Mouse (Mus musculus) stomach, postnatal 0 days (tissue): ENCODE measurements at regions not wholly inside any gene's neighbourhood (a gene's known extent, or its start where the extent isn't known, plus 50 kb on each side); places are given as distances from the start of the nearest gene placed in this dataset.
A peak's percentile ranks its signal among the peaks of the same experiment; 100 is the strongest.

Source experiments
- ATAC-seq: fragments of 200-750 bp; cut with Nextera tagmentation; 2 replicates; pipeline ENCODE4 v1.8.0; 2017; ENCODE audit not compliant: low FRiP score, low TSS enrichment
- DNase-seq: peaks from one replicate; pipeline ENCODE4 v3.0.0-alpha.2; 2016; ENCODE audit warnings: low spot score
- H3K27ac ChIP-seq: fragments of 300-500 bp; sonication (generic); replicated peaks from 2 replicates; pipeline ENCODE4 v1.5.1; 2014; ENCODE audit warnings: mild to moderate bottlenecking, control low read depth
- H3K27me3 ChIP-seq: fragments of 300-500 bp; sonication (generic); 2 replicates; pipeline ENCODE4 v1.6.1; 2014; ENCODE audit warnings: low read length; ENCODE audit not compliant: control insufficient read depth, insufficient read depth
- H3K36me3 ChIP-seq: fragments of 300-500 bp; sonication (generic); 2 replicates; pipeline ENCODE4 v1.6.1; 2014; ENCODE audit warnings: low read length, mixed read lengths; ENCODE audit not compliant: control insufficient read depth, insufficient read depth
- H3K4me1 ChIP-seq: fragments of 300-500 bp; sonication (generic); replicated peaks from 2 replicates; pipeline ENCODE4 v1.6.1; 2014; ENCODE audit warnings: antibody characterized with exemption; ENCODE audit not compliant: control insufficient read depth, insufficient read depth
- H3K4me2 ChIP-seq: fragments of 300-500 bp; sonication (generic); replicated peaks from 2 replicates; pipeline ENCODE4 v1.6.1; 2014; ENCODE audit warnings: low read depth, mild to moderate bottlenecking, control low read depth, moderate library complexity
- H3K4me3 ChIP-seq: fragments of 300-500 bp; sonication (generic); 2 replicates; pipeline ENCODE4 v1.5.1; 2014; ENCODE audit warnings: low read depth, low read length, control low read depth
- H3K9ac ChIP-seq: fragments of 300-500 bp; sonication (generic); 2 replicates; pipeline ENCODE4 v1.6.1; 2014; ENCODE audit warnings: mild to moderate bottlenecking, low read length, control low read depth, mixed read lengths
- H3K9me3 ChIP-seq: fragments of 300-500 bp; sonication (generic); 2 replicates; pipeline ENCODE4 v1.6.1; 2016; ENCODE audit warnings: low read length; ENCODE audit not compliant: control insufficient read depth
- CTCF ChIP-seq: IDR thresholded peaks from 2 replicates; pipeline ENCODE4 v1.5.1; 2016; ENCODE audit warnings: antibody characterized with exemption, low read depth, mild to moderate bottlenecking, moderate library complexity
- EP300 ChIP-seq: optimal IDR thresholded peaks from 2 replicates; pipeline ENCODE3; 2016; ENCODE audit warnings: antibody characterized with exemption
- WGBS: fragments of 180-500 bp; shearing (Covaris S2); extraction: QIAGEN DNeasy Blood & Tissue Kit; methylation state at CpG from one replicate; pipeline ENCODE4 v1.1.7; 2014; 5-methylcytosine and 5-hydroxymethylcytosine counted together

DNA sequence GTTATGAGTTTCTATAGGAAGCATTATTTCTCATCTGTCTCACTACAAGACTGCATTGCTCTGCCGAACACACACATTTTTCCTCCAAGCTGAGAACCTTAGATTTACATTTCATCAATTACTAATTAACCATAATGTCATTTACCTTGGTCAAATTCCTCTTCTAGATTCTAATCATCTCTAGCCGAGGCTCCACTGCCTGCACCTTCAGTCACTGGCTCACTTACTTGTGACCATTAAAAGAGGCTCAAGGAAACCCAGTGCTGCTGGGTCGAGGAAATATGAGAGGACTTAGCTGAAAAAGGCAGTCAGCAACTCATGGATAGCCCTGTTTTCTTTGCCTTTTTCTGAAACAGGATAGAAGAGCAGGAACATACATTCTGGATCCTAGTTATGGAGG lies 103.4 kb upstream of the Cited2 start:
- Histone ChIP-seq H3K27ac (no peak overlapping the region), H3K9me3 (no peaks in the 10 kb centered on the region), H3K27me3 (no peaks in the 10 kb centered on the region), H3K4me3 (no peak overlapping the region), H3K9ac (no peak overlapping the region), H3K4me1 (no peaks in the 10 kb centered on the region), H3K36me3 (no peaks in the 10 kb centered on the region), H3K4me2 (no peak overlapping the region)
- WGBS, result 53% methylated on average over 3 of the region's 3 CpGs
- ATAC-seq (no peak), DNase-seq (no peak)
- TF ChIP-seq EP300, result no peak
- TF ChIP-seq CTCF, result no peak

- no peaks in the 10 kb centered on the region for H3K36me3 ChIP-seq
- TF ChIP-seq CTCF, result no peak
- TF ChIP-seq EP300, result no peak
- no peak overlapping the region for H3K9ac ChIP-seq
- H3K9me3 ChIP-seq, result no peaks in the 10 kb centered on the region
- DNase-seq, result no peak
- no peak overlapping the region for H3K4me2 ChIP-seq
- no peak overlapping the region for H3K4me3 ChIP-seq
- 52% methylated on average over 5 of the region's 5 CpGs for WGBS
- H3K27me3 ChIP-seq, result no peaks in the 10 kb centered on the region
- ATAC-seq, result no peak
- H3K27ac ChIP-seq, result no peak overlapping the region
- H3K4me1 ChIP-seq, result no peaks in the 10 kb centered on the region
Measured at GRCm38 (mm10) chr10:17621703-17622385, 101.2 kb upstream of the Cited2 start.

GRCm38 (mm10) chr10:17622802-17623201 lies 100.2 kb upstream of the Cited2 start:
- DNase-seq, result no peak
- H3K4me2 ChIP-seq, result no peak overlapping the region
- TF ChIP-seq CTCF (no peak), EP300 (no peak)
- no peaks in the 10 kb centered on the region for H3K9me3 ChIP-seq
- H3K4me3 ChIP-seq, result no peak overlapping the region
- no peak overlapping the region for H3K27ac ChIP-seq
- no peaks in the 10 kb centered on the region for H3K27me3 ChIP-seq
- H3K9ac ChIP-seq, result no peak overlapping the region
- ATAC-seq, result no peak
- no peaks in the 10 kb centered on the region for H3K4me1 ChIP-seq
- H3K36me3 ChIP-seq, result no peaks in the 10 kb centered on the region
- 59% methylated on average over 1 of the region's 1 CpGs for WGBS

DNA sequence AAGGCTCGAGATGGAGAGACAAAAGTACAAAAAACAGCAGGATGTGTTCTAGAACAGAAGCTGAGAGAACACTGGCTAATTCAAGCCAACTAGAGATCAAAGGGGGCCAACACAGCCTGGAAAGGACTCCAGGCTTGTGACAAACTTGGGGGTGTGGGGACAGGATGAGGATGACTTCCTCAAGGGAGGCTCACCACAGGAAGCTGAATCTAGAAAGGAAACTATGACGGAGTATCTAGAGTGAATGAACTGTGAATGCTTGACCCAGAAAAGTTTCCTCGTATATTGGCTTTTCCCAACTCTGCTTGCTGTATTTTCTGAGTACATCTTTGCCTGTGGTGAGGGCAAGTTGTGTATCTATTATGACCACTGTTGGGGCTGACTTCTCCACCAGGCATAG lies 93.3 kb upstream of the Cited2 start:
- WGBS, result 71% methylated on average over 3 of the region's 3 CpGs
- Histone ChIP-seq H3K36me3 (no peaks in the 10 kb centered on the region), H3K27ac (no peak overlapping the region), H3K4me3 (no peak overlapping the region), H3K27me3 (no peaks in the 10 kb centered on the region), H3K4me1 (no peaks in the 10 kb centered on the region), H3K9me3 (no peaks in the 10 kb centered on the region), H3K4me2 (no peak overlapping the region), H3K9ac (no peak overlapping the region)
- no peak for ATAC-seq
- no peak for DNase-seq
- TF ChIP-seq EP300, result no peak
- no peak for TF ChIP-seq CTCF

GRCm38 (mm10) chr10:17630861-17631581 lies 92.0 kb upstream of the Cited2 start:
- Histone ChIP-seq H3K4me1 (no peaks in the 10 kb centered on the region), H3K27ac (no peak overlapping the region), H3K9me3 (no peaks in the 10 kb centered on the region), H3K36me3 (no peaks in the 10 kb centered on the region), H3K9ac (no peak overlapping the region), H3K27me3 (no peaks in the 10 kb centered on the region), H3K4me3 (no peak overlapping the region), H3K4me2 (no peak overlapping the region)
- ATAC-seq (no peak), DNase-seq (no peak)
- WGBS, result 91% methylated on average over 4 of the region's 4 CpGs
- TF ChIP-seq CTCF (no peak), EP300 (no peak)

DNA sequence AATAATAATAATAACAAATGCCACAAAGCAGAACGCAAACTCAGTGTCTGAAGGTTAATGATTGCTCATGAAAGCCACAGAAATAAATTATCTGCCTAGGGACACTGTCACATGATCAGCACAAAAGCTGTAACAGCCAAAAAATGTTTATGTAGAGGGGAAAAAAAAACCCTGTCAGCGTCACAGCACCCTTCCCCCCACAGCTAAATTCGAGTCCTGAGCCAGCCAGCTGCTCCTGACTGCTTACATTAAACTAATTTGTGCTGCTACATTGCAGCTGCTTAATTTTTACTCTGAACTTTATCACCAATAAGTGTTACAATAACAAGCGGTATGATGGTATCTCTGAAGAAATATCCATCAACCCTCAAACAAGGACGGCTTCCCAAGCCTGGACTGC lies 91.2 kb upstream of the Cited2 start:
- Histone ChIP-seq H3K4me3 (no peak overlapping the region), H3K9me3 (no peaks in the 10 kb centered on the region), H3K4me2 (peak overlapping the region; percentile 15; the same call in 1 of the 2 replicates), H3K4me1 (no peaks in the 10 kb centered on the region), H3K36me3 (no peaks in the 10 kb centered on the region), H3K27me3 (no peaks in the 10 kb centered on the region), H3K9ac (no peak overlapping the region), H3K27ac (no peak overlapping the region)
- TF ChIP-seq EP300 (no peak), CTCF (no peak)
- WGBS, result 22% methylated on average over 5 of the region's 5 CpGs
- no peak for ATAC-seq
- DNase-seq, result no peak
